Mouse (Mus musculus) cerebellum, adult 8-10 months (tissue): ENCODE measurements at regions not wholly inside any gene's neighbourhood (a gene's known extent, or its start where the extent isn't known, plus 50 kb on each side); places are given as distances from the start of the nearest gene placed in this dataset.

Experiments used
- DNase-seq: peaks from one replicate; pipeline ENCODE4 v3.0.0; 2022

DNA sequence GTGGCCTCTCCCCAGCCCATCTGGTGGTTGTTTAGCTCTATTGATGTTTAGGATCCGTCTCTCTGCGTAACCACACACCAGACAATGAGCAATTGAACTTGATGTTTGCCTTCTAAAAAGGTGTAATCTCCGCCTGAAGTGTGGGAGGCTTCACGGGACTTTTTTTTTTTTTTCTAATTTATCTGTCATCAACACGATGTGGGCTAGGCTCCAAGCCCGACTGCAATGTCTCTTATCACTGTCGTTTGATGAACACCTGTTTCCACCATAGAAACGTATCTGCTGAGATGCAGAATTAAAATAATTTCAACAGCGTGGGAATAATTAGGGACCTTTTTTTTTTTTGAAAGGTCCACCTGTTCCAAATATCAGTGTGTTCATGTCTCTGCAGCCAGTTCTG lies 257.0 kb upstream of the Dnajc19 start:
- DNase-seq = no peak

GRCm38 (mm10) chr3:34333555-34333954 lies 252.4 kb upstream of the Dnajc19 start:
- DNase-seq = no peak

DNA sequence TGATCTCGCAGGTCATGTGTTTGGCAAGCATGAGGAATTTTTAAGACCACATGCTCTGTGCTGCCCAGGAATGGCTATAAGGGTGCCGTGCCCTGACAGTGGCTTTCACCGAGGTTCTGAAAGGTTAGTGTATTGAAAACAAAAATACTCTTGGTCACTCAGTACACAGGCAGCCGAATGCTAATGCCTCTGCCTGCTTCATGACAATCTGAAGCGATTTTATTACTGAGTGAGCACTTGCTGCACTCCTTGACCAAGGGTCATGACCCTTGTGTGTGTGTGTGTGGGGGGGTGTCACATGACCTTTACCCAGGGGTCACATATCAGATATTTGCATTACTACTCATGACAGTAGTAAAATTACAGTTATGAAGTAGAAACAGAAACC lies 250.8 kb upstream of the Dnajc19 start:
- DNase-seq = no peak

DNA sequence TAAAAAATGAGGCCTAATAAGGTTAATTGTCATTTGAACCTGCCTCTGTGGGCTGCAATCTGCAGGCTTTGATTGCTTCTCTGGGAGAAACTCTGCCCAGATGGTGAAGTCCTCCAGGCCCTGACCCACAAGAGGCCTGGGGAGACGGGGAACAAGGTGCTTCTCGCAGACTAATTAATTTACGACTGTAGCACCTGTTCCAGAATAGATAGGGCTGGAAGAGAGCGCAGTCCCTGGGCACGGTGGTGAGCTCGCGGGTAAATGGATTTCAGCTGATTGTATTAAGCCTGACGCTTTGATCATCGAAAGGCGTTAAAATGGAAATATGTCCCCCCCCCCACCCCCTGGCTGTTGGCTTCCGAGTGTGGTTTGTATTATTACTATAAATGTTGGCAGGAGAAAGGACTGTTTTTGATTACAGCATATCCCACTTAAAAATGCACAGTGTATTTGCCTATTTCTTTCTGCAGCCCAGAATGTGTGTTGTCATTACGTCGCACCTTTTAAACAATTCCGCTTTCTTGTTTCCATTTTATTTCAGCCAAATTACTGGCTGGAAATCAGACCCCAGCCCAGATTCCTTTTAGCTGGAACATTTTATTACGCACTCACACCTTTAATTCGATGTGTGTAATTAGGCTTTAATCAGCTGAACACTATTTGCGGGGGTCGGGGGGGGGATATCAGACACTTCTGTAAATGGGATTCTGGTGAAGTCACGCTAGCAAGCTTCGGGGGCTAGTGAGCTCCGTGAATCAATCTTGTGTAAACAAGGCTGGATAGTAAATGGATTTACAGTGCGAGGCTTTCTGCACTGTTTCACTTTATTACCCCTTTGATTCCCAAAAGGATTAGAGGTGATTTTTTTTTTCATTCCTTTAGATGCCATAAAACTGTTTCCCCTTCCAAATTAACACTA lies 250.1 kb upstream of the Dnajc19 start:
- peak; percentile 1 for DNase-seq

DNA sequence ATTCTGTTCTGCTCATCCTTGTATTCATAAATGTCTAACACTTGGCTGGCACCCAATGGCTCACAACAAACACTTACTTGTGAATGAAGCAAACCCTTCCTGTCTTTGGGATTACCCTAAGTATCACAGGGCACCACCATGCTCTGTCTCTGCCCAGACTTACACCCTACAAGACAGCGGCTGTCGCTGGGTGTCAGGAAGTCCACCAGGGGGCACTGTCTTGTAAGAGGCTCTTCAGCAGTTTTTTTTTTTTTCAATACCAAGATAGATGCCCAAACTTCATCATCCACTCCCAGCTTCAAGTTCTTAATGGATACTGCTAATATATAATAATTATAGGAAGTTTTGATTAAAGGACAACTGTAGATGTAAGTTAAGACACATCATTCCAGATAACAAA lies 247.7 kb upstream of the Dnajc19 start:
- peak; percentile 13 for DNase-seq

GRCm38 (mm10) chr3:34325669-34326068 lies 244.5 kb upstream of the Dnajc19 start:
- DNase-seq = no peak

GRCm38 (mm10) chr3:34322527-34323210 lies 241.5 kb upstream of the Dnajc19 start:
- DNase-seq = no peak

DNA sequence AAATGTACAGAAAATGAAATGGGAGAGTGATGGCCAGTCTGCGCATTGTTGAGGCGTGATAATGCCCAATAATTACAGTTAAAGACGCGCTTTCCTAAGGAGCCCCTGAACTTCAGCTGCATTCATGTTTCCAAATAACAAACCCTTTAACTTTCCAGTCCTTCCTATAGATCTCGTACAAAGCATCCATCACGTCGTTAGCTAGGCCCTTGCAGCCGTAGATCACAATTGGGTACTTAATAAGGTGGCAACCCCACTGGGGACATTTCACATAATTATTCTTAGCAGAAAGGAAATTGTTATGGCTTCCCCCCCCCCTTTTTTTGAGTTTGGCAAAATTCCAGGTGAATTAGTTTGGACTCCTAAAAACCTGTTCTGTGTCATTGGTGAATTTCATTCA lies 233.7 kb upstream of the Dnajc19 start:
- no peak for DNase-seq

DNA sequence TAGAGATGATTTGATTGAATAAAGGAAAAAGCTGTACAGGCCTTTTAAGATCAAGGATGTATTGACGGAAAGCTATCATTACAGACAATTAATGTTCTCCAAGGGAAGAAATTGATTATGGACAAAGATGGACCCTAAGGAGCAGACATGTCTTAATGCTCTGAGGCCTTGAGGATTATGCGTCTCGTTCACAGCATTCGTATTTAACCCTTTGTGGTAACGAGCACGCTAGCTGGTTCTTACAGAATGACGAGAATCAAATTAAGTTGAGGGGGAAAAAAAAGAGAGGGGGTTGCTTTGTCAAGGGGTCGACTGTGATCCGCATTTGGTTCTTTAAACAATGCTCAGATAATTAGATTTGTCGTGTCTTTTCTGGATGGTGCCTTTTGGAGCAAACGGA lies 233.3 kb upstream of the Dnajc19 start:
- DNase-seq = no peak

DNA sequence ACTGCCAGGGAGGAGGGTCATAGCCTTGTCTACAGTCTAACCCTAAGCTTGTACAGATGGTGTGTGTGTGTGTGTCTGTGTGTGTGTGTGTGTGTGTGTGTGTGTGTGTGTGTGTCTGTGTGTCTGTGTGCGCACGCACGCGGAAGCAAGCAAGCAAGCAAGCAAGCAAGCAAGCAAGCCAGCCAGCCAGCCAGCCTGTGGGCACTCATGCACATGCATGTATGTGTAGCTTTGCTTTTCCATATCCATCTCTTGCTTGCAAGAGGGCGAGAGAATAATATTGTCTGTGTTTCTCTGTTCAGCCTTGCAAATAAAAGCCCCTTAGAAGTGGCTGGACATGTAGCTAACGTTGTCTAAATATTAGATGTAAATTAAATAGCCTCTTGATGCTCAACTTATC lies 230.8 kb upstream of the Dnajc19 start:
- DNase-seq = no peak

DNA sequence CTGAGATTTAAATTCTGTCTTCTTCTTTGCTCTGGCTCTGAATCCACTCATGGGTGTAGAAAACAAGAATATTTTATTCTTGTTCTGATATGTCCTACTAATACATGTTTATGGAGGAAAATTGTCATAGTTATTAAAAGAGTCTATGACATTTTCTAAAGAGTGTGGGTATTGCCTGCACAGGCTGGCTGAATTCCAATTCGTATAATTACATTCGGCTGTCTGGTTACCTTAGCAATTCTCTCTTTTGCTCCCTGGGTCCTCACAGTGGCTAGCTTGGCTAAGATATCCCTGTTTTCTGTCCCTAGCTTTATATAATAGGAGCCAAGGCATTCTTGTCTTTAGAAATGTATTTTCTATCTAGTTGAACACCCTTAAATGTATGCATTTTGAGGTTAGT lies 218.5 kb upstream of the Dnajc19 start:
- DNase-seq = no peak

DNA sequence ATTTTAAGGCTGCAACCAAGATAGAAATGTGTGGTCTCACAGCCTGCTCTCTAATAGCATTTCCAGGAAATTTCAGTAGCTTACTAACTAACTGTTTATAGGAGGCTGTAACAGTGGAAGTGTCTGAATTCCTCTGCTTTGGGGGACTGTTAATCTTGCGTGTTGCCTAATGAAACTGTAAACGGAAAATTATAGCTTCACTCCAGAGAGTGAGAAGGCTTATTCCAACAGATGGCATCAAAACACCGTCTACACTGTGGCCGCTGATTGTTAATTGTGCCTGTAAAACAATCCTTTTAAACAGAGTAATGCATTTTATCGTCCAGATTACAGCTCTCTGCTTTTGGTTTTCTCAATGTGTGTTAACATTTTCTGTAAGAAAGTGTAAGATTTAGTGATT lies 206.7 kb upstream of the Dnajc19 start:
- DNase-seq = no peak

DNA sequence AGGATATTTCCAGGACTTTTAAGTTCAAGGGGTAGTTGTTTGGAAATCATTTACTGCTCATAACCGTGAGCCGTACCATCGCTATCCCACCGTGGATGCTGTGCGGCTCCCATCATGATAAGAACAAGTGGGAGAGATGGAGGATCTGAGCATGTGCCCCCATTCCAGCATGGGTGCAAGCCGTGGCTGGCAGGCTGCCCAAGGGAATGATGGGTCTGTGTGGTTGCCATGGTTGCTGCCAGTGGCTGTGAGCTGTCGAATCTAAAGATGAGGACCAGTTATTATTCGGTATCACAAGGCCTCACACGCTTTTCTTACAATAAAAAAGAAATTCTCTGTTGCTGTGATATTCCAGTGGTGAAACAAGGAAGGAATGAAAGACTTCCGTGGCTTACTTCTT lies 189.0 kb upstream of the Dnajc19 start:
- no peak for DNase-seq

GRCm38 (mm10) chr3:34266462-34266861 lies 185.3 kb upstream of the Dnajc19 start:
- no peak for DNase-seq

- DNase-seq = no peak
These were observed 183.7 kb upstream of the Dnajc19 start for GRCm38 (mm10) chr3:34264811-34265210.

GRCm38 (mm10) chr3:34252730-34253337 lies 171.7 kb upstream of the Dnajc19 start:
- no peak for DNase-seq

DNA sequence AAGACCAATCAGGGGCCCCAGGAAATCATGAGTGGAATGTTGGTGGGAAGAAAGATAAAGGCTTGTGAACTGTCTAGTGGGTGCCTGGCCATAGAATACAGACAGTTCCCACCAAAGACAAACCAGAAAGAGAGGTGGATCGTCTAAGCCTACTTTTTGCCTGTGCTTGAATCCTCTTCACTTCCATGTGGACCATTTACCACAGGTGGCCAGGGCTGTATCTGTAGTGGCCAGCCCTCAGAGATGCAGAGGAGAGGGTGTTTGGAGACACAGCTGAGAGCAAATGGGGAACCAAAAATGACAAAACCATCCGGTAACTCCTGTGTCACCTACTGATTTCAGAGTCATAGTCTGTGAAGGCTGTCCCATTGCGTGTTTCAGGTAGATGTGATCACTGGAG lies 161.0 kb upstream of the Dnajc19 start:
- no peak for DNase-seq

- DNase-seq = no peak
These were observed 158.9 kb upstream of the Dnajc19 start for GRCm38 (mm10) chr3:34239978-34240377.

DNA sequence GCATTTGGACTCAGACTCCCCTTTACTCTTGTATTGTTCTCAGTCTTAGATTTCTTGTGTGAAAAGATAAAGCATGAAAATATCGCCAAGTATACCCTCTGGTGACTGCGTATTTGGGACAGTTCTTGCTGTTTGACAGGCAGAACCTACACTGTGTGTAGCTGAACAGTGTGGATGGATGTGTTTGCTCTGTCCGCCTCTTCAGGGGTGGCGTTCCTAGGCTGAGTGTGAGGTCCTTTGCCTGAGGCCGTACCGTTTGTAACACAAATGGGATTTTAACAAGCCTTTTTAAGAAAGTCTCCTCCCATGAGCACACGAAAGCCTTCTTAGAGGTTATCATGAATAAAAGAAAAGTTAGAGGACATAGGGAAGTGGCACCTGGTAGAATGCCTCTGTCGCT lies 153.3 kb upstream of the Dnajc19 start:
- no peak for DNase-seq

- no peak for DNase-seq
These were observed 151.5 kb upstream of the Dnajc19 start for GRCm38 (mm10) chr3:34232329-34233250.

DNA sequence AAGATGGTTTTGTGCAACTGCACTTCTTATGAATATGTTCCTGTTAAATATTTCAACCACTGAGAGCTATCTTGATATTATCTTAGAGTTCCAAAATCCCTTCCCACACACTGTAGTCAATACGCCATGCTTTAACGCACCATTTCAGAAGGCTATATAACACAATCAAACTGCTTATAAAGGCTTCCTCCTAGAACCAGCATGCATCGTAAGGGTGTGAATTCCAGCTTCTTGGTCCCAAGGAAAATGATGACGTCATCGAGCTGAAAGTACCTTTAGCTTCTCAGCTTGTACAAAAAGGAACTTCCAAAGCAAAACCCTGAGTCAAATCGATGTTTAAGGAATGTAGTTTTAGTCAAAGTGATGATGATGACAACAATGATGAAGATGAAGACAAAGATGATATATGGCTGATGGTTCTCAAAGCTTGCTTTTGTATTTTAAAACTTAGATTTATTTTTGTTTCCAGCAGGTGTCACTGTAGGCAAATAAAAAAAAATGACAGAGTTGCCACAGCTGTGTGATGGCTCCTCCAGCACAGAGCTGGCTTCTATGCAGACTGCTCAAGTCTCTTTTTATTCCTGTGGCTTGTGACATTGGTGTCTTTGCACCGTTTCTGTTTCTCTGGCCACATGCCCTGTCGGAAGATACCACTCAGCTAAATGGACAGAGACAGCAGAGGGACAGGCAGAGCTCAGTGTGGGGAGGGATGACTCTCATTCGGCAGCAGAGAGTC lies 150.6 kb upstream of the Dnajc19 start:
- DNase-seq = peak; percentile 2

- no peak for DNase-seq
These were observed 141.2 kb upstream of the Dnajc19 start for GRCm38 (mm10) chr3:34222291-34222690.
